Mouse (Mus musculus): ENCODE results near the gene Kif18b. TPM values are rescaled to one million over a fixed set of nuclear protein-coding genes. Genes with fewer than 3 reads are reported as not detected.
A peak's percentile ranks its signal among the peaks of the same experiment; 100 is the strongest.

Gene Kif18b
- polyA plus RNA-seq, 1 experiment: 72.3 TPM

DNA sequence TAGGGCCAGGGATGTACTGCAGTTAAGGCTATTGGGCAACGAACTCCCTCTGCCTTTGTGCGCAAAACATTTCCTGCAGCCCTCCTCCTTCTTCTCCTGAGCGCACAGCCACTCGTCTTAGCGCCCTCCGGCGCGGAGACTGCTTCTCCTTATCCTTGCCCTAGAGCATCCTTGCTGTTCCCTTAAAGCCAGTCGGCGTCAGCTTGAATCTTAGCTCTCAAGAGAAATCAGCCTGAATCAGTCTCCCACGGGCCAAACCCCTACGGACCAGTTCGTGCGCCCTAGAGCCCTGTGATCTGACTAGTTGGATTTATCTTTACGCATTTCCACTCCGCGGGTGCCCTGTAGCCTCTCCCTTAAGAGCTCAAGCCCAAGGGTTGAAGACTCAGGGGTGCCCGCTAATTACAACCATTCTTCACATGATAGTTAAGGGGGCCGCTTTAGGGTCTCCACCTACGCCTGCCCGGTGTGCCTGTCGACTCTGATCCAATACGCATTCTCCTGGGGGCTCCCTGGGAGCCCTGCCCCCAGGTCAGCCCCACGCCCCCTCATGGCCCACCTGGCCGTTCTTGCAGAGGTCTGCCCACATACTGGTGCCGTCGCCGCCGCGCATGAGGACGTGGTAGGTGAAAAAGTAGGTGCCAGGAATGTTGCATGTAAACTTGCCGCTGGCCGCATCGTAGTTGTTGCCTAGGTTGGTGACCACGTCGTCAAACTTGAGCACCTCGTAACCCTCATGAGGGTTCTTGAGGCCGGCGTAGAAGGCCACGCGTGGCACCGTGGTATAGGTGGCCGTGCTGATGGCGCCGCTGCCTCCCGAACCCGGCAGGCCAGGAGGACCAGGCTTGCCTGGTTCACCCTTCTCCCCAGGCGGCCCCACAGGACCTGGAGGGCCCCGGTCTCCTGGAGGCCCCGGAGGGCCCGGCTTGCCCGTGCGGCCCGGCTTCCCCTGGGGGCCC, 20.7 kb upstream of the Kif18b start:
- Histone ChIP-seq H3K36me3 (ENCODE audit: control insufficient read depth, insufficient read depth, low read length, poor library complexity, severe bottlenecking) (no peaks in the 10 kb centered on the region), H3K4me1 (ENCODE audit: control insufficient read depth, insufficient read depth, low read length) (no peaks in the 10 kb centered on the region), H3K4me3 (ENCODE audit: low read depth, low read length) (peak overlapping the region; percentile 86), H3K27ac (ENCODE audit: insufficient read depth, low read length) (no peak overlapping the region), H3K9ac (ENCODE audit: low read depth, poor library complexity, severe bottlenecking) (peak overlapping the region; percentile 82), H3K9me3 (replicated peaks; ENCODE audit: control insufficient read depth, insufficient read depth, low read length, poor library complexity, severe bottlenecking) (no peaks in the 10 kb centered on the region), H3K27me3 (ENCODE audit: control insufficient read depth, insufficient read depth, low read length, poor library complexity, severe bottlenecking) (peaks cover 10% of the 10 kb centered on the region)
- TF ChIP-seq POLR2A (IDR thresholded peaks at IDR 0.05; ENCODE audit: insufficient read depth, low read length): no peak
- no peak for TF ChIP-seq EP300 (IDR thresholded peaks at IDR 0.05; ENCODE audit: insufficient read depth, low read depth, low read length)
- no peak for TF ChIP-seq CTCF (IDR thresholded peaks at IDR 0.05; ENCODE audit: low read depth, low read length)

GRCm38 (mm10) chr11:102941236-102941635, 16.3 kb upstream of the Kif18b start:
- Histone ChIP-seq H3K27me3 (ENCODE audit: control insufficient read depth, insufficient read depth, low read length, poor library complexity, severe bottlenecking) (peaks cover 9% of the 10 kb centered on the region), H3K9me3 (replicated peaks; ENCODE audit: control insufficient read depth, insufficient read depth, low read length, poor library complexity, severe bottlenecking) (no peaks in the 10 kb centered on the region), H3K4me3 (ENCODE audit: low read depth, low read length) (no peak overlapping the region), H3K36me3 (ENCODE audit: control insufficient read depth, insufficient read depth, low read length, poor library complexity, severe bottlenecking) (no peaks in the 10 kb centered on the region), H3K27ac (ENCODE audit: insufficient read depth, low read length) (no peak overlapping the region), H3K9ac (ENCODE audit: low read depth, poor library complexity, severe bottlenecking) (no peak overlapping the region), H3K4me1 (ENCODE audit: control insufficient read depth, insufficient read depth, low read length) (no peaks in the 10 kb centered on the region)
- TF ChIP-seq POLR2A (IDR thresholded peaks at IDR 0.05; ENCODE audit: insufficient read depth, low read length) (no peak), EP300 (IDR thresholded peaks at IDR 0.05; ENCODE audit: insufficient read depth, low read depth, low read length) (no peak), CTCF (IDR thresholded peaks at IDR 0.05; ENCODE audit: low read depth, low read length) (no peak)

DNA sequence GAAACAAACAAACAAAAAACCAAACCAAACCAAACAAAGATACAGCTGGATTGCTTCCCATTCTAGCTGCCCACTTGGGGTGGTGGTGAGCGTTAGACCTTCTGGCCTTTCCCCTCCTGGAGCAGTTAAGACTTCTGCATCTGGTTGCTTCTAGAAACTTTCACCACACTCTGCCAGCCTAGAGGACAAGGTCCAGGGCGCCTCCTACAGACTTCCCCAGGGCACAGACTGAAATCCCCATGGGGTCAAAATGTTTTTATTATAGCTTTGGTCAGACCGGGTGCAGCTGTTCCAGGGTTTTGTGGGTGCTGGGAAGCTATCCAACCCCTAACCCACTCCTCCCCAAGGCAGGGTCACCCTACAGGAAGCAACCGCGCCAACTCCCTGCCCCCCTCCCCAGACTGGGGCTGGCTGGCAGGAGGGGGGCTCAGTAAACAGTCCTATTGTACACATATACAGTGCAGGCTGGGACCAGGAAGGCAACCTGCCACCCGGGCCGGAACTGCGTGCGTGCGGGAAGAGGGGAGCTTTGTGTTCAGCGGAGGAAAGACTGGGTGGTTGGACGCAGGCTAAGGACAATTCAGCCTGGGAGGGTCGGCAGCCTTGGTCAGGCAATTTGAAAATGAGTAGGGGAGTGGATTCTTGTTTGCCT, 14.2 kb upstream of the Kif18b start:
- H3K4me3 ChIP-seq (ENCODE audit: low read depth, low read length): no peak overlapping the region
- no peak overlapping the region for H3K9ac ChIP-seq (ENCODE audit: low read depth, poor library complexity, severe bottlenecking)
- no peaks in the 10 kb centered on the region for H3K27me3 ChIP-seq (ENCODE audit: control insufficient read depth, insufficient read depth, low read length, poor library complexity, severe bottlenecking)
- H3K9me3 ChIP-seq (replicated peaks; ENCODE audit: control insufficient read depth, insufficient read depth, low read length, poor library complexity, severe bottlenecking): no peaks in the 10 kb centered on the region
- H3K27ac ChIP-seq (ENCODE audit: insufficient read depth, low read length): no peak overlapping the region
- no peak for TF ChIP-seq POLR2A (IDR thresholded peaks at IDR 0.05; ENCODE audit: insufficient read depth, low read length)
- TF ChIP-seq EP300 (IDR thresholded peaks at IDR 0.05; ENCODE audit: insufficient read depth, low read depth, low read length): no peak
- TF ChIP-seq CTCF (IDR thresholded peaks at IDR 0.05; ENCODE audit: low read depth, low read length): no peak
- H3K36me3 ChIP-seq (ENCODE audit: control insufficient read depth, insufficient read depth, low read length, poor library complexity, severe bottlenecking): no peaks in the 10 kb centered on the region
- no peaks in the 10 kb centered on the region for H3K4me1 ChIP-seq (ENCODE audit: control insufficient read depth, insufficient read depth, low read length)

DNA sequence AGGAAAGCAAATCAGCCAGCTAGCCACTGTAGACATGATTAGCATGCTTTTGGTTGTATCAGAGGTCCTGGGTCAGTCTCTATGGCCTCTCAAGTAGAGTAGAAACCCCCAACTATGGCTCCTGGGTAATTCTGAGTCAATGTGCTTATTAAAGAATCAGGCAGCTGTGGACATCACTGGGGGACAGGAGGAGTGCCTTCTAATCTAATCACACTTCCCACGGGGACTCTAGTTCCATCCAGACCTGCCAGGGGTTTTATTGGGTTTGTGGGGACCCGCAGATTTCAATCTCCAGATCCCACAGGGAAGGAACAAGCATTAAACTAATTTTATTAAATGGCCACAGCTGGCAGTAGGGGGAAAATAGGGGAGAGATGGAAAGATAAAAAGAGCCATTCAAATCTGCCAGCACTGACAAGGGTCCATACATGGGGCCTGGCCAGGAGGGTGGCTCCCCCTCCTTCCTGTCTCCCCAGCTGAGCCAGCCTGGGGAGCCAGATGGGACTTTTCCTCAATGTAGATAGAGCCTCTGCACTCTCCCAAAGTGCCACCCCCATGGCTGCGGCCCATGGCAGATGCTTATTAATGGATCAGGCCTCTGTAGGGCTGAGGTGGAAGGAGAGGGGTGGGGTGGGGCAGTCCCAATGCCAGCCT, 12.7 kb upstream of the Kif18b start:
- no peak overlapping the region for H3K27ac ChIP-seq (ENCODE audit: insufficient read depth, low read length)
- no peak overlapping the region for H3K4me3 ChIP-seq (ENCODE audit: low read depth, low read length)
- no peak for TF ChIP-seq POLR2A (IDR thresholded peaks at IDR 0.05; ENCODE audit: insufficient read depth, low read length)
- no peak for TF ChIP-seq CTCF (IDR thresholded peaks at IDR 0.05; ENCODE audit: low read depth, low read length)
- no peak for TF ChIP-seq EP300 (IDR thresholded peaks at IDR 0.05; ENCODE audit: insufficient read depth, low read depth, low read length)
- H3K4me1 ChIP-seq (ENCODE audit: control insufficient read depth, insufficient read depth, low read length): no peaks in the 10 kb centered on the region
- H3K36me3 ChIP-seq (ENCODE audit: control insufficient read depth, insufficient read depth, low read length, poor library complexity, severe bottlenecking): no peaks in the 10 kb centered on the region
- no peaks in the 10 kb centered on the region for H3K9me3 ChIP-seq (replicated peaks; ENCODE audit: control insufficient read depth, insufficient read depth, low read length, poor library complexity, severe bottlenecking)
- no peaks in the 10 kb centered on the region for H3K27me3 ChIP-seq (ENCODE audit: control insufficient read depth, insufficient read depth, low read length, poor library complexity, severe bottlenecking)
- no peak overlapping the region for H3K9ac ChIP-seq (ENCODE audit: low read depth, poor library complexity, severe bottlenecking)

- no peak overlapping the region for H3K9ac ChIP-seq (ENCODE audit: low read depth, poor library complexity, severe bottlenecking)
- H3K27me3 ChIP-seq (ENCODE audit: control insufficient read depth, insufficient read depth, low read length, poor library complexity, severe bottlenecking): no peaks in the 10 kb centered on the region
- H3K4me1 ChIP-seq (ENCODE audit: control insufficient read depth, insufficient read depth, low read length): no peaks in the 10 kb centered on the region
- no peak overlapping the region for H3K4me3 ChIP-seq (ENCODE audit: low read depth, low read length)
- TF ChIP-seq POLR2A (IDR thresholded peaks at IDR 0.05; ENCODE audit: insufficient read depth, low read length): no peak
- H3K27ac ChIP-seq (ENCODE audit: insufficient read depth, low read length): no peak overlapping the region
- no peaks in the 10 kb centered on the region for H3K9me3 ChIP-seq (replicated peaks; ENCODE audit: control insufficient read depth, insufficient read depth, low read length, poor library complexity, severe bottlenecking)
- no peaks in the 10 kb centered on the region for H3K36me3 ChIP-seq (ENCODE audit: control insufficient read depth, insufficient read depth, low read length, poor library complexity, severe bottlenecking)
Observed at GRCm38 (mm10) chr11:102936272-102936671, 11.3 kb upstream of the Kif18b start.
